In the genomic region with DNA sequence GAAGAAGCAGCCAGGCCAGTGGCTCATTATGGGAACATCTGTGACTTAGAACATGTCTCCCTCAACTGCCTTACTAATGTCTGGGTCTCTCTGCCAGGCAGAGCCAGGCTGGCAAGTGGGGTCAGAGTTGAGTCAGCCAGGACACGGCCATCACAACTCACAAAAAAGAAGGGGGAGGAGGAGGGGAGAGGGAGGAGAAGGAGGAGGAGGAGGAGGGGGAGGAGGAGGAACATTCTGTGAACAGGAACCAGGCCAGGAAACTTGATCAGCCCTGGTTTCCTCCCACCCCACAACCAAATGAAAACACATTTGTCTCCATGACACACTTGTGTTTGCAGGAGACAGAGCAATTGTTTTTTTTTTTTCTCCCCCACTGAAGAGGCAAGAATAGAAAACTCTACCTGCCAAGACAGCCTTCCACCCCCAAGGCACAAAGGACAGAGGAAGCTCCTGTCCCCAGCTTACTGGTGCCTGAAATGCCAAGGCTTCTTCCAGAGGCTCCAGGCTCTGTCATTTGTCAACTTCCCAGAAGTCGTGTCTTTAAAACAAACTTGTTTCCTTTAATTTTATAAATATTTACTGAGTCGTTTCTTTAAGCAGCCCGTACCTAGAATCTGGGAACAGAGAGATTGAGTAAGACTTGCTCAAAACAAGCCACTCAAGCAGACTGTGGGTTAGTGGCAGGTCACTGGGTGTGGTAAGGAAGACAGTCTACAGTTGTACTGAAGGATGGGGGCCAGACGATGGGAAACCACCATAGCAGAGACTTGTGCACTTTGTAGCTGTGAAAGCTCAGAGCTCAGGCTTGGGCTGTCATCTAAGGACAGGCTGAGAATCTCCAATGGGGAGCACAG, we compare ENCODE assay signal across 7 mouse cellular contexts.
DNase-seq lines count a peak whose midpoint lies in the region; ATAC-seq and TF ChIP-seq lines count a peak whose summit lies in the region.

No protein-coding gene starts in this region.

- ATAC-seq in forebrain, embryonic 16.5 days, result no peak
- ATAC-seq in midbrain, embryonic 16.5 days, result no peak

- no peaks in the 10 kb centered on the region for H3K9me3 ChIP-seq in forebrain, embryonic 16.5 days (ENCODE audit: control insufficient read depth, low read length)
- H3K9me3 ChIP-seq in midbrain, embryonic 10.5 days (replicated peaks), result no peaks in the 10 kb centered on the region
- no peaks in the 10 kb centered on the region for H3K9me3 ChIP-seq in midbrain, embryonic 16.5 days (replicated peaks; ENCODE audit: control insufficient read depth, low read length, poor library complexity, severe bottlenecking)

- H3K79me2 ChIP-seq in heart, adult 2 months (replicated peaks; ENCODE audit: control insufficient read depth, insufficient read depth, low read length), result no peaks in the 10 kb centered on the region

- peak; percentile 22; the same call in 1 of the 2 replicates for TF ChIP-seq POLR2A in heart, adult 2 months (IDR thresholded peaks at IDR 0.05; ENCODE audit: insufficient read depth, low read depth, low read length)

- 15% methylated on average over 5 of the region's 5 CpGs for WGBS in heart, adult 2 months
- 70% methylated on average over 5 of the region's 5 CpGs for WGBS in forebrain, embryonic 16.5 days
- WGBS in midbrain, embryonic 10.5 days, result 68% methylated on average over 5 of the region's 5 CpGs
- 64% methylated on average over 5 of the region's 5 CpGs for WGBS in midbrain, embryonic 16.5 days

- no peak overlapping the region for H3K4me2 ChIP-seq in forebrain, embryonic 16.5 days (ENCODE audit: low read length)
- H3K4me2 ChIP-seq in midbrain, embryonic 16.5 days (ENCODE audit: low read length), result no peak overlapping the region

- no peaks in the 10 kb centered on the region for H3K27me3 ChIP-seq in heart, adult 2 months (ENCODE audit: control insufficient read depth, insufficient read depth, low read length)
- H3K27me3 ChIP-seq in forebrain, embryonic 16.5 days (replicated peaks; ENCODE audit: control insufficient read depth, insufficient read depth, low read length), result no peaks in the 10 kb centered on the region
- no peaks in the 10 kb centered on the region for H3K27me3 ChIP-seq in midbrain, embryonic 10.5 days (ENCODE audit: low read depth, poor library complexity, severe bottlenecking)
- no peaks in the 10 kb centered on the region for H3K27me3 ChIP-seq in midbrain, embryonic 16.5 days (ENCODE audit: control insufficient read depth, insufficient read depth, low read depth, low read length)

- H3K4me1 ChIP-seq in heart, adult 2 months (ENCODE audit: control insufficient read depth, insufficient read depth, low read length), result peaks cover 11% of the 10 kb centered on the region
- no peaks in the 10 kb centered on the region for H3K4me1 ChIP-seq in forebrain, embryonic 16.5 days (replicated peaks; ENCODE audit: control insufficient read depth, insufficient read depth, low read length)
- peaks cover 13% of the 10 kb centered on the region; the same call in 1 of the 2 replicates for H3K4me1 ChIP-seq in midbrain, embryonic 10.5 days
- H3K4me1 ChIP-seq in midbrain, embryonic 16.5 days (ENCODE audit: control insufficient read depth, insufficient read depth, low read length), result no peaks in the 10 kb centered on the region

- TF ChIP-seq CTCF in heart, adult 2 months (IDR thresholded peaks at IDR 0.05), result no peak

- TF ChIP-seq EP300 in heart, adult 2 months (IDR thresholded peaks at IDR 0.05; ENCODE audit: insufficient read depth, low read depth, low read length), result peak; percentile 86; the same call in 1 of the 2 replicates

- intact Hi-C loops in heart, adult 2 months (cut with DNase I), result no loop called here

- DNase-seq in embryo, embryonic 11 days, result peak; percentile 46
- DNase-seq in heart, adult 2 months, result peak; percentile 44 to 61
- peak; percentile 61 for DNase-seq in kidney, adult 9 months
- DNase-seq in lung, postnatal 4 days, result peak; percentile 26 to 62
- DNase-seq in midbrain, embryonic 10.5 days (ENCODE audit: low spot score), result no peak

- no peak overlapping the region for H3K9ac ChIP-seq in heart, adult 2 months (ENCODE audit: low read depth, low read length)
- H3K9ac ChIP-seq in forebrain, embryonic 16.5 days (replicated peaks; ENCODE audit: low read depth, low read length), result no peak overlapping the region
- H3K9ac ChIP-seq in midbrain, embryonic 16.5 days (ENCODE audit: low read depth, low read length), result no peak overlapping the region

- peak overlapping the region; percentile 64 for H3K27ac ChIP-seq in heart, adult 2 months
- H3K27ac ChIP-seq in forebrain, embryonic 16.5 days (ENCODE audit: low read length), result no peak overlapping the region
- no peak overlapping the region; the same call in 1 of the 2 replicates for H3K27ac ChIP-seq in midbrain, embryonic 10.5 days (replicated peaks)
- no peak overlapping the region for H3K27ac ChIP-seq in midbrain, embryonic 16.5 days (ENCODE audit: low read length)

- H3K36me3 ChIP-seq in heart, adult 2 months (ENCODE audit: control insufficient read depth, insufficient read depth, low read length), result no peaks in the 10 kb centered on the region
- H3K36me3 ChIP-seq in forebrain, embryonic 16.5 days (ENCODE audit: control insufficient read depth, insufficient read depth), result no peaks in the 10 kb centered on the region
- H3K36me3 ChIP-seq in midbrain, embryonic 10.5 days, result no peaks in the 10 kb centered on the region
- no peaks in the 10 kb centered on the region for H3K36me3 ChIP-seq in midbrain, embryonic 16.5 days (ENCODE audit: control insufficient read depth, insufficient read depth, low read length)

- no peak overlapping the region for H3K4me3 ChIP-seq in heart, adult 2 months
- H3K4me3 ChIP-seq in forebrain, embryonic 16.5 days (replicated peaks; ENCODE audit: low read length), result no peak overlapping the region
- H3K4me3 ChIP-seq in midbrain, embryonic 10.5 days, result no peak overlapping the region
- H3K4me3 ChIP-seq in midbrain, embryonic 16.5 days (ENCODE audit: low read depth, low read length), result no peak overlapping the region
